Mouse (Mus musculus) bone marrow, adult 2 months (tissue): ENCODE measurements around the gene Olfr196.

Source experiments
- CTCF ChIP-seq: fragments of 200-500 bp; IDR thresholded peaks from 2 replicates; pipeline ENCODE4 v1.5.1; 2011; ENCODE audit warnings: low read length, control low read depth; ENCODE audit not compliant: control insufficient read depth, insufficient read depth
- POLR2A ChIP-seq: fragments of 200-500 bp; IDR thresholded peaks from 2 replicates; pipeline ENCODE4 v1.6.1; 2011; ENCODE audit warnings: low read depth, mild to moderate bottlenecking, control low read depth, low read length, borderline replicate concordance; ENCODE audit not compliant: control insufficient read depth

- TF ChIP-seq CTCF = no peak
- no peak for TF ChIP-seq POLR2A
These were observed 29.1 kb downstream of the Olfr196 start for GRCm38 (mm10) chr16:59141105-59141504.
